Mouse (Mus musculus) CH12F3 (cell line): ENCODE data around the gene Rtn4rl1.

Source experiments
- in situ Hi-C: fragments of 300-500 bp; cut with MboI; formaldehyde crosslinking; loops from 2 replicates; pipeline ENCODE4 v1.14.3; 2020; ENCODE audit warnings: low sequenced_read_pairs

Rtn4rl1 gene

GRCm38 (mm10) chr11:75193256-75194071 lies at the start of gene Rtn4rl1:
Gene Rtn4rl1 (plus strand): TSS chr11:75193783.
- in situ Hi-C loops = no loop called here

- in situ Hi-C loops = no loop called here
Observed at GRCm38 (mm10) chr11:75145841-75146240, 47.7 kb upstream of the Rtn4rl1 start.

- in situ Hi-C loops = no loop called here
Observed at GRCm38 (mm10) chr11:75147106-75147845, 46.3 kb upstream of the Rtn4rl1 start.

- in situ Hi-C loops = no loop called here
Observed at GRCm38 (mm10) chr11:75147846-75148168, 45.8 kb upstream of the Rtn4rl1 start.

GRCm38 (mm10) chr11:75148332-75149035 lies 45.1 kb upstream of the Rtn4rl1 start:
- in situ Hi-C loops = no loop called here

GRCm38 (mm10) chr11:75150346-75150745 lies 43.2 kb upstream of the Rtn4rl1 start:
- in situ Hi-C loops = loop anchor here (10.0 kb wide), 1 partner anchor 166 kb away; no protein-coding TSS in a partner anchor

GRCm38 (mm10) chr11:75152603-75153557 lies 40.7 kb upstream of the Rtn4rl1 start:
- in situ Hi-C loops = loop anchor here (10.0 kb wide), 1 partner anchor 168 kb away; no protein-coding TSS in a partner anchor

- in situ Hi-C loops = loop anchor here (10.0 kb wide), 1 partner anchor 169 kb away; no protein-coding TSS in a partner anchor
Observed at GRCm38 (mm10) chr11:75154053-75154585, 39.5 kb upstream of the Rtn4rl1 start.

GRCm38 (mm10) chr11:75155985-75156384 lies 37.6 kb upstream of the Rtn4rl1 start:
- in situ Hi-C loops = loop anchor here (10.0 kb wide), 1 partner anchor 171 kb away; no protein-coding TSS in a partner anchor

GRCm38 (mm10) chr11:75156416-75156815 lies 37.2 kb upstream of the Rtn4rl1 start:
- in situ Hi-C loops = loop anchor here (10.0 kb wide), 1 partner anchor 172 kb away; no protein-coding TSS in a partner anchor

- in situ Hi-C loops = loop anchor here (10.0 kb wide), 1 partner anchor 172 kb away; no protein-coding TSS in a partner anchor
Observed at GRCm38 (mm10) chr11:75157037-75157436, 36.5 kb upstream of the Rtn4rl1 start.

- in situ Hi-C loops = loop anchor here (10.0 kb wide), 1 partner anchor 173 kb away; no protein-coding TSS in a partner anchor
Observed at GRCm38 (mm10) chr11:75157901-75158300, 35.7 kb upstream of the Rtn4rl1 start.

GRCm38 (mm10) chr11:75158432-75158831 lies 35.2 kb upstream of the Rtn4rl1 start:
- in situ Hi-C loops = loop anchor here (10.0 kb wide), 1 partner anchor 174 kb away; no protein-coding TSS in a partner anchor

GRCm38 (mm10) chr11:75159564-75159963 lies 34.0 kb upstream of the Rtn4rl1 start:
- in situ Hi-C loops = loop anchor here (10.0 kb wide), 1 partner anchor 175 kb away; no protein-coding TSS in a partner anchor

- in situ Hi-C loops = no loop called here
Observed at GRCm38 (mm10) chr11:75160954-75161353, 32.6 kb upstream of the Rtn4rl1 start.

GRCm38 (mm10) chr11:75161417-75162008 lies 32.1 kb upstream of the Rtn4rl1 start:
- in situ Hi-C loops = no loop called here

- in situ Hi-C loops = no loop called here
Observed at GRCm38 (mm10) chr11:75162591-75163080, 30.9 kb upstream of the Rtn4rl1 start.

GRCm38 (mm10) chr11:75163379-75163778 lies 30.2 kb upstream of the Rtn4rl1 start:
- in situ Hi-C loops = no loop called here

- in situ Hi-C loops = no loop called here
Observed at GRCm38 (mm10) chr11:75164051-75164450, 29.5 kb upstream of the Rtn4rl1 start.
